Mouse (Mus musculus) E14TG2a.4 (cell line): ENCODE data around the gene Bsg.

Experiments used
- CTCF ChIP-seq: conservative IDR thresholded peaks from 2 replicates; pipeline ENCODE4 v1.5.1; 2014; ENCODE audit warnings: low read length
- NANOG ChIP-seq: IDR thresholded peaks from 2 replicates; pipeline ENCODE4 v1.6.1; 2014; ENCODE audit warnings: borderline replicate concordance, low read length, mixed read lengths

- TF ChIP-seq NANOG (no peak), CTCF (peak; percentile 88)
Observed at GRCm38 (mm10) chr10:79712499-79713126, 8.3 kb downstream of the Bsg start.
